Mouse (Mus musculus) CH12.LX (cell line): ENCODE measurements around the gene Ptprm. TPM values are rescaled to one million over a fixed set of nuclear protein-coding genes. Genes with fewer than 3 reads are reported as not detected.

Experiments
- DNase-seq: peaks from one replicate; pipeline ENCODE4 v3.0.0-alpha.2; 2013; ENCODE audit errors: extremely low read depth
- H3K27ac ChIP-seq: 2 replicates; pipeline ENCODE4 v1.5.1; 2012; ENCODE audit warnings: low read depth, mild to moderate bottlenecking, control low read depth, moderate library complexity; ENCODE audit not compliant: insufficient read depth
- H3K27me3 ChIP-seq: replicated peaks from 2 replicates; pipeline ENCODE3; 2012; ENCODE audit warnings: inconsistent platforms
- H3K36me3 ChIP-seq, 2 experiments: replicated peaks in 1 of 2; 2 replicates each; pipeline versions ENCODE3 to v1.6.1; 2012; ENCODE audit warnings: inconsistent platforms in 1 of 2, low read length in 1 of 2, mild to moderate bottlenecking in 1 of 2, mixed read lengths in 1 of 2, moderate library complexity in 1 of 2; ENCODE audit not compliant: control insufficient read depth in 1 of 2, insufficient read depth in 1 of 2
- H3K4me1 ChIP-seq, 2 experiments: 2 replicates each; pipeline ENCODE4 v1.6.1; 2012; ENCODE audit warnings: inconsistent platforms in 1 of 2, moderate library complexity in 1 of 2; ENCODE audit not compliant: insufficient read depth in 2 of 2, control insufficient read depth in 1 of 2
- H3K4me2 ChIP-seq: 2 replicates; pipeline ENCODE4 v1.6.1; 2012; ENCODE audit warnings: low read depth, mild to moderate bottlenecking, control low read depth; ENCODE audit not compliant: poor library complexity, insufficient read depth, severe bottlenecking
- H3K4me3 ChIP-seq, 3 experiments: fragments of 150-350 bp in 1 of 3; sonication (generic) in 1 of 3; replicated peaks in 1 of 3; 2 replicates each; pipeline versions ENCODE3 to v1.5.1; 2011 to 2012; ENCODE audit warnings: low read depth in 2 of 3, low read length in 2 of 3, mild to moderate bottlenecking in 2 of 3, moderate library complexity in 2 of 3, control low read depth in 1 of 3, improper control_type of control experiment in 1 of 3, inconsistent platforms in 1 of 3, mixed read lengths in 1 of 3; ENCODE audit not compliant: poor library complexity in 1 of 3
- H3K79me2 ChIP-seq: replicated peaks from 2 replicates; pipeline ENCODE4 v1.6.1; 2012; ENCODE audit warnings: mild to moderate bottlenecking, moderate library complexity; ENCODE audit not compliant: control insufficient read depth, poor library complexity, insufficient read depth, severe bottlenecking; ENCODE audit errors: extremely low read depth
- H3K9ac ChIP-seq: 2 replicates; pipeline ENCODE4 v1.6.1; 2012; ENCODE audit warnings: low read depth, mild to moderate bottlenecking, control low read depth, moderate library complexity; ENCODE audit not compliant: insufficient read depth
- H3K9me3 ChIP-seq: replicated peaks from 2 replicates; pipeline ENCODE3; 2012; ENCODE audit warnings: low read length, inconsistent platforms, mixed read lengths
- BHLHE40 ChIP-seq: IDR thresholded peaks from 2 replicates; pipeline ENCODE4 v1.6.1; 2011; ENCODE audit warnings: mild to moderate bottlenecking, low read depth, low read length, improper control_type of control experiment
- CHD1 ChIP-seq: IDR thresholded peaks from 2 replicates; pipeline ENCODE4 v1.6.1; 2012; ENCODE audit warnings: low read depth, low read length, improper control_type of control experiment, inconsistent platforms
- CHD2 ChIP-seq: IDR thresholded peaks from 2 replicates; pipeline ENCODE4 v1.6.1; 2011; ENCODE audit warnings: low read length, improper control_type of control experiment
- E2F4 ChIP-seq: IDR thresholded peaks from 2 replicates; pipeline ENCODE4 v1.6.1; 2011; ENCODE audit warnings: low read depth, low read length, improper control_type of control experiment; ENCODE audit not compliant: insufficient replicate concordance
- ELF1 ChIP-seq: IDR thresholded peaks from 2 replicates; pipeline ENCODE4 v1.6.1; 2014; ENCODE audit warnings: low read depth, mild to moderate bottlenecking, inconsistent platforms, low read length, improper control_type of control experiment
- GABPA ChIP-seq: IDR thresholded peaks from 2 replicates; pipeline ENCODE4 v1.6.1; 2012; ENCODE audit warnings: low read depth, low read length, improper control_type of control experiment, inconsistent platforms; ENCODE audit not compliant: insufficient replicate concordance
- HCFC1 ChIP-seq: IDR thresholded peaks from 2 replicates; pipeline ENCODE4 v1.6.1; 2012; ENCODE audit warnings: low read depth, mild to moderate bottlenecking, inconsistent platforms, low read length, improper control_type of control experiment
- IRF4 ChIP-seq: IDR thresholded peaks from 2 replicates; pipeline ENCODE4 v1.6.1; 2014; ENCODE audit warnings: low read depth, mild to moderate bottlenecking, inconsistent platforms, low read length, improper control_type of control experiment
- JUN ChIP-seq: IDR thresholded peaks from 2 replicates; pipeline ENCODE4 v1.6.1; 2011; ENCODE audit warnings: low read depth, mild to moderate bottlenecking, low read length, improper control_type of control experiment, moderate library complexity; ENCODE audit not compliant: insufficient read depth
- JUND ChIP-seq: conservative IDR thresholded peaks from 2 replicates; pipeline ENCODE4 v1.6.1; 2011; ENCODE audit warnings: low read depth, low read length, improper control_type of control experiment
- MEF2A ChIP-seq: IDR thresholded peaks from 2 replicates; pipeline ENCODE4 v1.6.1; 2014; ENCODE audit warnings: low read depth, mild to moderate bottlenecking, inconsistent platforms, low read length, improper control_type of control experiment, borderline replicate concordance
- MXI1 ChIP-seq: IDR thresholded peaks from 2 replicates; pipeline ENCODE4 v1.6.1; 2011; ENCODE audit warnings: mild to moderate bottlenecking, low read depth, low read length, improper control_type of control experiment
- MYC ChIP-seq: IDR thresholded peaks from 2 replicates; pipeline ENCODE4 v1.6.1; 2011; ENCODE audit warnings: low read depth, mild to moderate bottlenecking, improper control_type of control experiment, low read length
- NELFE ChIP-seq: IDR thresholded peaks from 2 replicates; pipeline ENCODE4 v1.6.1; 2011; ENCODE audit warnings: low read depth, low read length, improper control_type of control experiment
- NRF1 ChIP-seq: IDR thresholded peaks from 2 replicates; pipeline ENCODE4 v1.6.1; 2014; ENCODE audit warnings: low read depth, mild to moderate bottlenecking, inconsistent platforms, low read length, improper control_type of control experiment, moderate library complexity
- RCOR1 ChIP-seq: conservative IDR thresholded peaks from 2 replicates; pipeline ENCODE4 v1.6.1; 2012; ENCODE audit warnings: low read depth, mild to moderate bottlenecking, inconsistent platforms, low read length, improper control_type of control experiment
- SMC3 ChIP-seq: IDR thresholded peaks from 2 replicates; pipeline ENCODE4 v1.6.1; 2011; ENCODE audit warnings: low read depth, low read length, improper control_type of control experiment
- TBP ChIP-seq: conservative IDR thresholded peaks from 2 replicates; pipeline ENCODE4 v1.6.1; 2011; ENCODE audit warnings: low read depth, low read length, improper control_type of control experiment
- TCF12 ChIP-seq: IDR thresholded peaks from 2 replicates; pipeline ENCODE4 v1.6.1; 2014; ENCODE audit warnings: low read depth, mild to moderate bottlenecking, inconsistent platforms, low read length, improper control_type of control experiment
- USF1 ChIP-seq: IDR thresholded peaks from 2 replicates; pipeline ENCODE4 v1.6.1; 2014; ENCODE audit warnings: low read depth, mild to moderate bottlenecking, inconsistent platforms, low read length, improper control_type of control experiment
- ZKSCAN1 ChIP-seq: IDR thresholded peaks from 2 replicates; pipeline ENCODE4 v1.6.1; 2012; ENCODE audit warnings: low read depth, inconsistent platforms, low read length, improper control_type of control experiment, borderline replicate concordance
- ZNF384 ChIP-seq: IDR thresholded peaks from 2 replicates; pipeline ENCODE4 v1.6.1; 2012; ENCODE audit warnings: low read depth, low read length, improper control_type of control experiment, inconsistent platforms
- dilution Hi-C: fragments of 300-500 bp; cut with MboI; formaldehyde crosslinking; loops from 2 replicates; pipeline ENCODE4 v1.14.3; 2020; ENCODE audit warnings: low sequenced_read_pairs; ENCODE audit not compliant: extremely low pct_unique_long_range_greater_than_20kb, extremely low pct_ligation_motif_present
- in situ Hi-C: fragments of 300-500 bp; cut with MboI; formaldehyde crosslinking; loops from 3 replicates; pipeline ENCODE4 v1.14.3; 2019; ENCODE audit warnings: low sequenced_read_pairs, low pct_ligation_motif_present, low pct_unique_long_range_greater_than_20kb, mixed read lengths
- polyA plus RNA-seq: library from polyadenylated mRNA; unstranded; fragments of >175 nt; gene quantifications from 2 replicates; pipeline ENCODE4 v1.2.1, GENCODE M21; 2012; ENCODE audit warnings: low read depth; ENCODE audit not compliant: insufficient read length
- total RNA-seq, 2 experiments: library from RNA; depleted of rRNA; stranded (reverse); fragments of 300-350 nt in 1 of 2; fragments of >200 nt in 1 of 2; gene quantifications; 2 replicates each; pipeline ENCODE4 v1.2.3; 2012 to 2014

Ptprm gene
- total and polyA plus RNA-seq, 3 experiments: not detected

GRCm38 (mm10) chr17:67324499-67324832, 29.8 kb downstream of the Ptprm start:
- H3K27me3 ChIP-seq: no peaks in the 10 kb centered on the region
- H3K4me2 ChIP-seq: no peak overlapping the region
- in situ Hi-C loops: no loop called here
- TF ChIP-seq HCFC1: no peak
- TF ChIP-seq, all 38 proteins: peak for 0
- H3K9ac ChIP-seq: no peak overlapping the region
- H3K4me3 ChIP-seq: no peak overlapping the region
- H3K4me1 ChIP-seq: no peaks in the 10 kb centered on the region
- dilution Hi-C loops: no loop called here
- H3K9me3 ChIP-seq: peaks cover 75% of the 10 kb centered on the region
- no peaks in the 10 kb centered on the region for H3K36me3 ChIP-seq
- H3K79me2 ChIP-seq: no peaks in the 10 kb centered on the region
- no peak overlapping the region for H3K27ac ChIP-seq
- no peak for DNase-seq

DNA sequence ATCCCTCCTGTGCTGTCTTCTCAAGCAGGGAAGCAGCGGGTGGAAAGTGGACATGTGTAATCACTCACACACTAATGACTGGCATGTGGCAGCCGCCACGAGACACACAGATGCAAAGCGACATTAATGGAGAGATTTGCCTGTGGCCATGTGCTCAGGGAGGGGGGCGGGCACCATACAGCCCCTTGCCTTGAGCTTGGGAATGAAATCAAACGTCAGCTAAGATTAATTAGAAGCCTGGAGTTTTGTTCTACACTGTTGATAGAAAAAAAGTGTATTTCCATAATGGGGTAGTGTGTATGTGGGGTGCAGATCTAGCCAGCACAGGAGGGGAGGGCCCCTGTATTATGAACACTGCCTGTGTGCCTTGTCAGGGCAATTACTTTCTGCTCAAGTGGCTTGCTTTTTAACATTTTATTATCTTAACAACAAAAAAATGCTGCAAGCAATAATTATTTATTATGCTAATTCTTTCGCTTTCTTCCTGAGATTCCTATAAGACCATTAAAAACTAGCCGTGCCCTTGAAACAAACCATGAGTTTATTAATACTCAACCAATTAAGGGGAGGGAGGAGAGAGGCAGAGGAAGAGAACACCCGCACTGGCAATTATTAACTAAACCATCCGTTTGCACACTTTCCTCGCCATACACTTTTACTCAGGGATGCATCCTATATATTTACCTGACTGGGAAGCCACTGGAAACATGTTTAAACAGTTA, 30.3 kb downstream of the Ptprm start:
- H3K9ac ChIP-seq: no peak overlapping the region
- H3K9me3 ChIP-seq: peaks cover 75% of the 10 kb centered on the region
- H3K79me2 ChIP-seq: no peaks in the 10 kb centered on the region
- DNase-seq: no peak
- H3K36me3 ChIP-seq: no peaks in the 10 kb centered on the region
- no peaks in the 10 kb centered on the region for H3K4me1 ChIP-seq
- no peak overlapping the region for H3K27ac ChIP-seq
- dilution Hi-C loops (no loop called here), in situ Hi-C loops (no loop called here)
- no peaks in the 10 kb centered on the region for H3K27me3 ChIP-seq
- no peak overlapping the region for H3K4me3 ChIP-seq
- TF ChIP-seq ELF1 (no peak), IRF4 (no peak), E2F4 (no peak), ZKSCAN1 (no peak), CHD2 (no peak), CHD1 (no peak), USF1 (no peak), ZNF384 (no peak)
- no peak overlapping the region for H3K4me2 ChIP-seq

DNA sequence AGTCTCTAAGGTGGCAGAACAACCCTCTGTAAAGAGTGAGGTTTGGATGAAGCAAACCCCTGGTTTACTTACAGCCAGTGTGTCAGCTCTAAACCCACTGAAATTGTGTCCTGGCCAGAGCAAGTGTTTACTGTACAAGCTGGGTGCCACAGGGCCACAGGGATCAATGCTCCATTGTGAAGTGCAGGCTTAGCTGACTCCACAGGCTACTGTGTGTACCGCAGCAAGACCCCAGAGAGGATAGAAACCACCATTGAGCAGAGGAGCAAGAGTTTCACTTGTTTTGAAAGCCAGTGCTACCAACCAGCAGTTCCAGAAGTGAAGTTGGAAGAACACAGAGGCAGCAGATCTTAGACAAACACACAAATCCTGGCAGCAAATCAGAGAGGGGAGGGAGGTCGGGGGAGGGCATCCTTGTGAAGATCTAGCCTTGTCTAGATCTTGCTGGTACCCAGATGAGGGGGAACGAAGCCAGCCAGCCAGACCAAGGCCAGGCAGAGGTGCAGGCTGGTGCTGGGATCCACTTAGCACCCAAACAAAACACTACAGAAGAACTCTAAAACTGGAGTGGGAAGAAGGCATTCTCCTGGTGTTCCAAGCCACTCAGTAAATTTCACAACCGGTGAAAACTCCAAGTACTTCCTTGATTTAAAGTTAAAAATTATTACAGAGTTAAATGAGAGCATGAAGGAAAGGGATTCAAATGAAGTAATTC, 39.6 kb downstream of the Ptprm start:
- no peak for DNase-seq
- no peak overlapping the region for H3K4me2 ChIP-seq
- no peaks in the 10 kb centered on the region for H3K4me1 ChIP-seq
- H3K27me3 ChIP-seq: no peaks in the 10 kb centered on the region
- TF ChIP-seq TBP: no peak
- TF ChIP-seq IRF4: no peak
- TF ChIP-seq E2F4: no peak
- TF ChIP-seq NRF1: no peak
- no peak for TF ChIP-seq SMC3
- no peak for TF ChIP-seq MYC
- TF ChIP-seq USF1: no peak
- TF ChIP-seq MXI1: no peak
- no peak for TF ChIP-seq NELFE
- no peak for TF ChIP-seq JUND
- no peak for TF ChIP-seq RCOR1
- no peak for TF ChIP-seq CHD2
- no peak for TF ChIP-seq BHLHE40
- no peak for TF ChIP-seq GABPA
- TF ChIP-seq ZKSCAN1: no peak
- TF ChIP-seq MEF2A: no peak
- no peak for TF ChIP-seq TCF12
- TF ChIP-seq JUN: no peak
- TF ChIP-seq ZNF384: no peak
- H3K9me3 ChIP-seq: peaks cover 80% of the 10 kb centered on the region
- no peak overlapping the region for H3K27ac ChIP-seq
- no peak overlapping the region for H3K4me3 ChIP-seq
- no peaks in the 10 kb centered on the region for H3K79me2 ChIP-seq
- H3K36me3 ChIP-seq: no peaks in the 10 kb centered on the region
- in situ Hi-C loops: no loop called here
- dilution Hi-C loops: no loop called here
- no peak overlapping the region for H3K9ac ChIP-seq
